Mouse (Mus musculus) ES-E14 (cell line): ENCODE data around the gene Cdx4. TPM values are rescaled to one million over a fixed set of nuclear protein-coding genes. Genes with fewer than 3 reads are reported as not detected.

Experiments used
- DNase-seq: peaks from one replicate; pipeline ENCODE4 v3.0.0-alpha.2; 2013; ENCODE audit warnings: low read depth, low spot score
- H3K27ac ChIP-seq: 2 replicates; pipeline ENCODE4 v1.5.1; 2012; ENCODE audit warnings: low read depth, mild to moderate bottlenecking, low read length, moderate library complexity, mixed read lengths; ENCODE audit not compliant: poor library complexity, insufficient read depth, severe bottlenecking
- H3K36me3 ChIP-seq: 2 replicates; pipeline ENCODE4 v1.6.1; 2012; ENCODE audit warnings: mild to moderate bottlenecking, low read length, moderate library complexity, mixed read lengths; ENCODE audit not compliant: control insufficient read depth, poor library complexity, insufficient read depth, severe bottlenecking
- H3K4me1 ChIP-seq, 2 experiments: fragments of 150-350 bp in 1 of 2; sonication (generic) in 1 of 2; 2 replicates each; pipeline ENCODE4 v1.6.1; 2012; ENCODE audit warnings: low read length in 2 of 2, mild to moderate bottlenecking in 1 of 2, mixed read lengths in 1 of 2; ENCODE audit not compliant: control insufficient read depth in 2 of 2, insufficient read depth in 2 of 2, poor library complexity in 1 of 2
- H3K4me3 ChIP-seq, 2 experiments: fragments of 150-350 bp in 1 of 2; sonication (generic) in 1 of 2; 2 replicates each; pipeline ENCODE4 v1.5.1; 2012; ENCODE audit warnings: low read length in 2 of 2, low read depth in 1 of 2, mild to moderate bottlenecking in 1 of 2, mixed read lengths in 1 of 2; ENCODE audit not compliant: insufficient read depth in 1 of 2, poor library complexity in 1 of 2, severe bottlenecking in 1 of 2
- H3K9ac ChIP-seq: 2 replicates; pipeline ENCODE4 v1.6.1; 2012; ENCODE audit warnings: low read depth, mild to moderate bottlenecking, low read length, mixed read lengths; ENCODE audit not compliant: poor library complexity, insufficient read depth, severe bottlenecking
- H3K9me3 ChIP-seq: fragments of 150-350 bp; sonication (generic); 2 replicates; pipeline ENCODE4 v1.6.1; 2012; ENCODE audit warnings: low read depth, mild to moderate bottlenecking, low read length; ENCODE audit not compliant: control insufficient read depth, insufficient read depth
- CHD2 ChIP-seq: IDR thresholded peaks from 2 replicates; pipeline ENCODE4 v1.6.1; 2014; ENCODE audit warnings: mild to moderate bottlenecking, low read depth, low read length, inconsistent platforms
- HCFC1 ChIP-seq: IDR thresholded peaks from 2 replicates; pipeline ENCODE4 v1.6.1; 2012; ENCODE audit warnings: low read length, inconsistent platforms, borderline replicate concordance; ENCODE audit not compliant: insufficient read depth
- MAFK ChIP-seq: IDR thresholded peaks from 2 replicates; pipeline ENCODE4 v1.6.1; 2014; ENCODE audit warnings: mild to moderate bottlenecking, low read depth, low read length, inconsistent platforms; ENCODE audit not compliant: insufficient read depth
- ZC3H11A ChIP-seq: IDR thresholded peaks from 2 replicates; pipeline ENCODE4 v1.6.1; 2012; ENCODE audit warnings: low read depth, mild to moderate bottlenecking, inconsistent platforms, low read length, borderline replicate concordance
- ZNF384 ChIP-seq: IDR thresholded peaks from 2 replicates; pipeline ENCODE4 v1.6.1; 2012; ENCODE audit warnings: low read depth, low read length, inconsistent platforms
- in situ Hi-C, 2 experiments: fragments of 600-800 bp; cut with MboI; formaldehyde crosslinking; loops; one replicate each; pipeline ENCODE4 v1.15.1; 2025; ENCODE audit warnings: low sequenced_read_pairs in 2 of 2, inconsistent platforms in 1 of 2; ENCODE audit not compliant: unreplicated experiment in 2 of 2
- total RNA-seq: library from RNA; depleted of rRNA; stranded (reverse); fragments of 300-350 nt; gene quantifications from 2 replicates; pipeline ENCODE4 v1.2.3, GENCODE M21; 2012

The Cdx4 gene
- total RNA-seq, 1 experiment: 0.31 TPM

DNA sequence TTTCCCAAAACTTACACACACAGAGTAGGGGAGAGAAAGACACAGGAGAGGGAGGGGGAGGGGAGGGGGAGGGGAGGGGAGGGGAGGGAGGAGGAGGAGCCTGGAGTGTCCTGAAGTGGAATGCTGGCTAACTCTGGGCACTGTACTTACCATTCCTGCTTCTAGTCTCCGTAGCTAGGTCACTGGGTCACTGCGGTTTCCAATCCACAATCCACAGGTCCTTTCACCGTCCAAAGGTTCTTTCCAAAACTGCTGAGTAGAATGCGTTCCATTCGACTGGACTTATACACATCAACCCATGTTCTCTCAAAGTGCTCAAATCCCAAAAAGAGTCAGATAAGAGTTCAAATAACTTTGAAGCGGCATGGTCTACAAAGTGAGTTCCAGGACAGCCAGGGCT is 7.1 kb upstream of the Cdx4 start:
- Histone ChIP-seq H3K36me3 (no peaks in the 10 kb centered on the region), H3K9me3 (no peaks in the 10 kb centered on the region), H3K9ac (no peak overlapping the region), H3K4me3 (no peak overlapping the region), H3K27ac (no peak overlapping the region; the same call in 1 of the 2 replicates), H3K4me1 (peaks cover 0 to 5% of the 10 kb centered on the region in 2 experiments; a peak in 1 of 4 replicates)
- DNase-seq: no peak
- in situ Hi-C loops: no loop called here
- no peak for TF ChIP-seq HCFC1
- no peak for TF ChIP-seq ZNF384
- no peak for TF ChIP-seq MAFK
- TF ChIP-seq CHD2: no peak
- TF ChIP-seq ZC3H11A: no peak

DNA sequence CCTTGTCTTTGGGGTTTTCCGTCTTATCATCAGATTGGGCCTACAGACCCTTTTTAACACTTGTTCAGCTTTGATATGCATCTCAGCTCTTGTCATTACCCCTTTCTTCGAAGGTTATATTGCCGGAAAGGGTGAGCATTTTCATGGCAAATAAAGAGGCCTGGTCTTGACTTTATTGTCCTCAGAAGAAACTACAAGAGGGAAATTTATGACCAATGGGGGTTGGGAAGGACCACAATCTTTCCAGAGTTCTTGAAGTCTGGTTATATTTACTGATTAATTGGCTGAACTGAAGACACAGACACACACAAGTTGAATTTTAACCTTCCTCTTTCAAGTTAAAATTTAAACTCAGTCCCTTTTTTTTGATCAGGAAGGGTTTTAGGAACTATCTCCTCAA is 4.7 kb downstream of the Cdx4 start:
- Histone ChIP-seq H3K4me1 (0 out of 4 replicates have a peak, but pooled peaks cover 0 to 2% of the 10 kb centered on the region in 2 experiments), H3K9me3 (no peaks in the 10 kb centered on the region), H3K36me3 (no peaks in the 10 kb centered on the region), H3K9ac (no peak overlapping the region), H3K27ac (no peak overlapping the region), H3K4me3 (no peak overlapping the region)
- no peak for DNase-seq
- no peak for TF ChIP-seq HCFC1
- no peak for TF ChIP-seq CHD2
- TF ChIP-seq ZNF384: no peak
- TF ChIP-seq MAFK: no peak
- no peak for TF ChIP-seq ZC3H11A
- in situ Hi-C loops: no loop called here

DNA sequence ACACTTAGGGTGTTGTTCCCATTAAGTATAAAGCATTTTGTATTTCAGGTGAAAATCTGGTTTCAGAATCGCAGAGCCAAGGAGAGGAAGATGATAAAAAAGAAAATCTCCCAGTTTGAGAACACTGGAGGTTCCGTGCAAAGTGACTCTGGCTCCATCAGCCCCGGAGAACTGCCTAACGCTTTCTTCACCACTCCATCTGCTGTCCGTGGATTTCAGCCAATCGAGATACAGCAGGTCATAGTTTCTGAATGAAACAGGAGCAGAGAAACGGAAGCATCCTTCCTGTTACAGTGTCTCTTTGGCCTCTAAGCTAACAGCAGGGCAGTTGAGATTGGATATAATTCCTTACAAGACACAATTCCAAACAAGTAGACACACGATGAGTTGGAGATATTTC is 8.2 kb downstream of the Cdx4 start:
- Histone ChIP-seq H3K4me1 (no peaks in the 10 kb centered on the region), H3K36me3 (no peaks in the 10 kb centered on the region), H3K27ac (no peak overlapping the region), H3K9me3 (no peaks in the 10 kb centered on the region), H3K9ac (no peak overlapping the region), H3K4me3 (no peak overlapping the region)
- TF ChIP-seq CHD2 (no peak), HCFC1 (no peak), ZC3H11A (no peak), ZNF384 (no peak)
- in situ Hi-C loops: no loop called here
- no peak for DNase-seq

DNA sequence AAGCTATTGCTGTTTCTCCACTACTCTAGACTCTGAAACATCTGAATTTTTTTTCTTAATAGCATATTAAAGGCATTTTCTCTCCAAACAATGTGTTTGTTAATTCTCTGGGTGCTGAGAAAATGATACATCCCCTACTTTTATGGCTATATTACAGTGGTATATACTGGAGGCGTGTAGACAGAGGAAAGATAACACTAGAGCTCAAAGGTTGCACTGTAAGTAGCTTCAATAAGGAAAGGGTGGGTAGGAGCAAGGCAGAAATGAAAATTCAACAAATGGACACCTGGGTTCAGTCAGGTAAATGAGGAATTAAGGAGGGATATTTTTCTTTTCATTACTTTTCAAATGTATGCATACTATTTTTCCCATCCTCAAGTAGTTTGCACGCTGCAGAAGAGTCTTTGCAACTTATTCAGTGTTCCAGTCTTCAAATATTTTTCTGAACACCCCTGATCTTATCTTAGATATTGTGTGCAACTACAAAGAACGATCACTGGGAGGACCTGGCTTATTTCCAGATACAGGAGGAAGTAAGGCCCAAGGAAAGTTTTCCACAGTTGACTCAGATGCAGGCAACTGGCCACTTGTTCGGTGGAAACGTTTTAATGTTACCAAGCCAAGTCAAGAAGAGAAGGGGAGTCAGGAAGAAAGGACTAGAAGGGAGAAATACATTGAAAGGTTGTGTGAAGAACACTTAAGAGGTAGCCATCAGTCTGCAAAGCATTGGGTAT is 10.1 kb downstream of the Cdx4 start:
- Histone ChIP-seq H3K9me3 (no peaks in the 10 kb centered on the region), H3K4me3 (no peak overlapping the region), H3K9ac (no peak overlapping the region), H3K27ac (no peak overlapping the region), H3K36me3 (no peaks in the 10 kb centered on the region), H3K4me1 (no peaks in the 10 kb centered on the region)
- in situ Hi-C loops: no loop called here
- no peak for TF ChIP-seq MAFK
- no peak for TF ChIP-seq ZC3H11A
- no peak for TF ChIP-seq CHD2
- TF ChIP-seq HCFC1: no peak
- no peak for TF ChIP-seq ZNF384
- no peak for DNase-seq
